Mouse (Mus musculus) heart, postnatal 10 days (tissue): ENCODE results near the gene Gcg. TPM values are rescaled to one million over a fixed set of nuclear protein-coding genes. Genes with fewer than 3 reads are reported as not detected.

Experiments used
- DNase-seq, 2 experiments: peaks; one replicate each; pipeline ENCODE4 v3.0.0; 2021
- intact Hi-C: fragments of 180-260 bp; cut with DNase I; formaldehyde crosslinking; loops from one replicate; pipeline ENCODE4 v1.15.1; 2025
- total RNA-seq, 2 experiments: library from RNA; stranded (reverse); gene quantifications; 2 replicates each; pipeline ENCODE4 v1.2.3; 2021

Gene Gcg
- total RNA-seq, 2 experiments from 2014 or later = not detected

DNA sequence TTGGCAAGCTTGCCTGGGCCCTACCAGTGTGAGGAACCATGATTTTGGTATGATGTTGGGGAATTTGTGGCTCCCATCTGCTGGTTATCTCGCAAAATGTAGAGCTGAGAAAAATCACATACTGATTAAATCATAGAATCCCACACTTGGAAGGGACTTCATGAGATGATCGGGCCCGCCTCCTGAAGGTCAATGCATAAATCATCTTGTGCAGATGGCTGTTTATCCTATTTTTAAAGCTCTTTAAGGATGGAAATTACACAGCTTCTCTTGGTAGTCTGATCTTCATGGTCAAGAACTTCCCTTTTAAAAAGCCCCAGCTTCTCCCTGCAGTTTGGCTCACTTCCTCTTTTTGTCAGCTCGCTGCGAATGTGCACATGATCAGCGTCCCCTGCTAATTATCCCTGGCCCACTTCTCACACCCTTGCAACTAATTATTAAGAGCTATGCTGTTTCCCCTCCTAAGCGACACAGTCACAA lies 23.2 kb downstream of the Gcg start:
- peak; percentile 16 to 22 for DNase-seq
- intact Hi-C loops = no loop called here

DNA sequence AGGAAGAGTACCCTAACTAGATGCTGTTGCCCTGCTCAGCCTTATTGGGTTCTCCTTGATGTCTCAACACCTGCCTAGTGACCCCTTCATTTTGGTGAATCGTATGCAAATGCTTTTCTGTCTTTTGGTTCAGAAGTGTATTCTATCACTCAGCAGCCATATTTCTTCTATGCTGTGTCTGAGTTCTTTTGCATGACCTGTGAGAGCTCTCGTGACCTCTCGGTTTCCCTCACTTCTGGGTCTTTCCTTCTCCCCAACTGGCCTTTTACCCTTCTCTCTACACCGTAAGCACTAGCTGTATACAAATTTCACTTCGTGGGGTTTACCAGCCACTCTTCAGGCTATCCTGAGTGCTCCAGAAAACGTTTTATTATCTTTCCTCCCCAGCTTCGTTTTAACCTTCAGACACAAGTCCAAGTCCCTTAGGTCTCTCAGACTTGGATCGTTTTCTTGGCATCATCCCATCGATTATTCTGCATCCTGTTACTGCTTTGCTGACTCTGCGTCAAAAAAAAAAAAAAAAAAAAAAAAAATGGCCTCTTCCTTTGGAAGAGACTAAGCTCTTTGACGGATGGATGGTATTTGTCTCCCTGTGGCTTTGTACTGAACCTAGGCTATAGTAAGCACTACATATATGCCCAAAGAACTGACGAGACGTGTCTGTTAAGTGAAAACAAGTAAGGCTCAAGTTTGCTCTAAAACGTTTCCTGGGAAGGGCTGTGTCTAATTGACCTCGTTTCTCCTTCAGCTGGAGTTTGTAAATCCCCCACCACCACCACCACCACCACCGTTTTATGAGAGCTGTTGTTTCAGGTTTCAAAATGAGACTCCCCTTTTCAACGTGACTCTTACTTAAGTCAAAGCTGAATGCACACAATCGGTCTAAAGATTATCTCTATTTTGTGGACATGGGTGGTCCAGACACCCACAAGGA lies 23.9 kb downstream of the Gcg start:
- peak; percentile 12 to 35 for DNase-seq
- intact Hi-C loops = loop anchor here (2.0 to 10.0 kb wide), 4 partner anchors 169 to 817 kb away; no protein-coding TSS in a partner anchor

DNA sequence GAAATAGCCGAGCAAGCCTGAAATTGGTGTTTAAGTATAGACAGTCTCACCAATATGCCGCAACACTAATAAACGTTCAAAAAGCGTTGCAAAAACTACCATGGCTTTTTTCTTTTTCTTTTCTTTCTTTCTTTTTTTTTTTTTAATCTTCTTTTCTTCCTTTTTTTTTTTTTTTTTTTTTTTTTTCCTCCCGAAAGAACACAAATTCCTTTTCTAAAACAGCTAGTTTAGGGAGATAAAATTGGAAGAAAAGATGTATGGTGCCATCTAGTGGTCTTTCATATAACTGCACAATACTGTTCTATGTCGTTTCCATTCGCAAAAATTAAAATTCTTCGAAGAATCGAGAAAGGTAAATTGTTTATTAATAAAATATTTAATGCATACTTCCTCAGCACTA lies 25.4 kb downstream of the Gcg start:
- DNase-seq = peak; percentile 8 to 35
- intact Hi-C loops = loop anchor here (1.0 to 10.0 kb wide), 5 partner anchors 112 to 816 kb away; no protein-coding TSS in a partner anchor

DNA sequence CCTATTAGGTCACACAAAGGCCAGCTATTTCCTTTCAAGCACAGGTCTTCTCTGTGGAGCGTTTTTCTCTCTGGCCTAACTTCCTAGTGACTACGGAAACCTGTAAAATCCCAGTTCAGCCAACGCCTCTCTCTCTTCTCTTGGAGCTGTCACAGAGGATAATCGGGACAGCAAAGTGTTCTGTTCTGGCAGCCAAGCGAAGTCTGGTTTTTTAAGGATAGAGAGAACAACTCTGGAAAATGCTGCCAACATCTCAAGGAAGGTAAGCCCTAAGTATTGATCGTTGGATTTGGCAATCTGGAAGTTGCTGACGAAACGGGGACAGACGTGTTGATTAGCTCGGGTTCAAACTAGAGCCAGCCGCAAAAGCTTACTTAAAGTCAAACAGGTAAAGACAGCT lies 28.5 kb downstream of the Gcg start:
- DNase-seq = no peak
- intact Hi-C loops = loop anchor here (5.0 to 10.0 kb wide), 3 partner anchors 468 to 813 kb away; no protein-coding TSS in a partner anchor

DNA sequence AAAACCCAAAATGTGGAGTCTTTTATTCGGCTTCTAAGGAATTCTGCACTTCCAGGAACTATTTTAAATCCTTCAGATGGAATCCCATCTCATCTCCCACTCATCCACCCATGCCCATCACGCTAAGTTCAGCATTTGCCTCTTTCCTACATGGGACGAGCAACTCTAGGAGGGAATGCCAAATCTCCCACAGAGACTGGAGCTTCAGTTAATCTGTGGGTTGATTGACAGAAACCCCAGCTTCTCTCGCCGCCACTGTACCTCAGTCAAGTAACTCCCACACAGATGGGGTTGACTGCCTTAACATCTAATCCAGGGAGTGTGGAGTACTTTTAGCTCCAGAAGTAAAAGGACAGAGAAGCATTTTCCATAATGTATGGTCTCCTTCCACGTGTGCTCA lies 29.4 kb downstream of the Gcg start:
- no peak for DNase-seq
- intact Hi-C loops = loop anchor here (10.0 kb wide), 1 partner anchor 639 kb away; no protein-coding TSS in a partner anchor

DNA sequence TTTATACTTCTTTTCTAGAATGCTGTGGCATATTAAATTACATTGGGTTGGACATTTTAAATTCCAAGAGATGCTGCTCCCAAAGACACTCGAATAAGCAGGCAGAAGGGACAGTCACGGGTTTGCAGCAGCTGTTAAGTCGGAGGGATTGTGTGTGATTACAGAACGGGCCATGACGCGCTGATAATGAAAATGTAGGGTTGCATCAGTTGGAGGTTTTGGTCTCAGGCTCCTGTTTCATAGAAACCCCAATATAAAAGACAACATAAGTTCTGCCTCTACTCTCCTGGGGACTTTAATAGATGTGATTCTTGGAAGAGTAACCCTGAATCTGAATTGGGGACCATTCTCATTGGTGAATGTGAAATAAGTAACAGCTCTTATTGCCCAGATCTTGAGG lies 33.1 kb downstream of the Gcg start:
- no peak for DNase-seq
- intact Hi-C loops = loop anchor here (10.0 kb wide), 1 partner anchor 636 kb away; no protein-coding TSS in a partner anchor

DNA sequence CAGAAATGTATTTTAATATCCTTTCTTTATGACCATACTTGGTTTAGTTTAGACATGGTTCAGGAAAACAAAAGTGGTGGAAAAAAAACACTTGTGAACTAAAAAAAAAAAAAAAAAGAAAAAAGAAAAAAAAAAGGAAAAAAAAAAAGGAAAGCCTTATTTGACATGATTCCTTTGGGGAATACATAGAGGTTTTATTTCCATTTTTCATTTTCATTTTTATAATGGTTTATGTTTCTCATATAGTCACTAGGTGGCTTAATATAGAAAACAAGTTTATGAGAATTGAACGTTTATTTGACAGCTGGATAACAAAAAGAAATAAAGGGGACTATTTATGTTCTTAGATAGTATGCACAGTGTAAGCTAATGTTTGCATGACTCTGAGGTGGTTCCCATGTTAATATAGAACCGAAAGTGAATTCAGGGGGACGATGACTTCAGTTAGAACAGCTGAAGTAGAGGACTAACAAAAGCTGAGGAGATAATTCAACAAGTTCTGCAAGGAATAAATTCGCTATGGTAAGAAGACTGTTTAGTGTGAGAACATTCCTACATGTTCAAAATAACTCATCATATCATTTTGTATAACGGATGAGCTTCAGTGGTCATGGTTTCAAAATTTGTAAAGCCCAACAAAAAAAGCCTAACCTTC lies 33.6 kb downstream of the Gcg start:
- intact Hi-C loops = loop anchor here (10.0 kb wide), 1 partner anchor 635 kb away; no protein-coding TSS in a partner anchor
- no peak for DNase-seq

DNA sequence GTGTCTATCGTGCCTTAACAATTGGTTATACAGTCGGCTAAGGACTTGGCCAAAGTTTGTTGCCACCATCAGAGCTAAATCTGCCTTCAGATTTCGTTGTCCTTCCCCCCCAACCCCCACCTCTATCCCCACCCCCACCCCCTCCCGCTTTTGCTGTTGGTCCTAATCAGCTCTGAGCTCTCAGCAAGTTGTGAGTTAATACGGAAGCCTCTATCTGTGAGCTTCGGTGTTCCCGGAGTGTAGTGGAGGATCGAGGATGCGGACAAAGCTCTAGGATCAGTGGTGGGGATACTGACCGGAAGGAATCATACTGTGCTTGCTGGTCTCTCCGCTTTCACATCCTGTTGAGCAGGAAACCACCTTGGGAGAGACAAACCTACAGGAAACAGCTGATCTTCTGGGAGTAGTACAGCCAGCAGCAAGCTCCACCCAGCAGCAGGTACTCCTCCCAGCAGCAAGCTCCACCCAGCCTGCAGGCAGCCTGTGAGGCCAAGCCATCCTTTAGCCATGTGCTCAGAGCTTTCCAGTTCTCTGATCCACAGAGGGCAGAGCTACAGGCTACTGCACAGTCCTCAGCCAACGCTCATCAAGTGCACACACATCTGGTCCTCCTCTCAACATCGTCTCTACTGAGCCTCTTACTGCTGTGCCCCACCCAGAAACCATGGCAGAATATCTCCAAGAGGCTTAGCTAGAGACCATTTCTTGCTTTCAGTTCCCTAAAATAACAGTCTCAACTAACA lies 42.5 kb downstream of the Gcg start:
- intact Hi-C loops = loop anchor here (5.0 kb wide), 1 partner anchor 79 kb away; no protein-coding TSS in a partner anchor

DNA sequence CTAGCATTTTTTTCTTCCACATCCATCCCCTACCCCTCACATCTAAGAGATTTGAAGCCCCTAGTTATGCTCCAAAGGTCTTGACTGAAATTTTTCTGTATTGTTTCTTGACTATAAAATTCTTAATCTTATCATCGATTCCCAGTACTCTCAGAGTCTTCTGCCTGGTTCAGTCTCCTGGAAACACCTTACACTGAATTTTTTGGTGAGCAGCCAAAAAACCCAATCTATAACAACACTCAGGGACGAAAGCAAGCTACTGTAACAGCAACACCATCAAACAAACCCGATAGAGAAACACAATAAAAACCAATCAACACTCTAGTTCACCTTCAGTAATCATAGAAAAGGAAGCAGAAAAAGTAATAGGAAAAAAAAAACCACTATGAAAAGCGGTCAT lies 43.4 kb downstream of the Gcg start:
- DNase-seq = no peak
- intact Hi-C loops = loop anchor here (5.0 kb wide), 1 partner anchor 78 kb away; no protein-coding TSS in a partner anchor

More for the DNA sequence above, 42.5 kb downstream of the Gcg start:
- peak; percentile 33 to 53 for DNase-seq

DNA sequence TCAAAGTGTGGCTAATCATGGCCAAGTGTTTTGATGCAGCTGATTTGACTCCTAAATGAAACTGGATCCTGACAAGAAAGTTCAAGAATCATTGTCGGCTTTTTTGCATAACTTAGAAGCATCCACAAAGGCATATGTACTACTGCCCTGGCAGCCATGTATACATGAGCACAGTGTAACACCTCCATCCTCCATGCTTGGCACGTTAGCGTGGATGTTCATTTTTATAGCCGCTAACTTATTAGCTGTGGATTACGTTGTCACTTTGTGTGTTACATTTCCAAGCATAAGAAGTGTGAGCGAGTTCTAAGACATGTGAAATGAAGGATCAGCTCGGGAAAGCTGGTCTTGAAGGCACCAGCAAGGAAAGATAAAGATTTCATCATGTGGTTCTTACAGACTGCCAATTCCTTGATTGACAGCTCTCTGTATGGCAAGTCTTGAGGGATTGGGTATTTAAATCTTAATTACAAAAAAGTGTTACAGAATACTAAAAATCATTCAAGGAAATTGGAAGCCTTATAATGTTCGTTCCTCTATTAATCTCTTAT lies 52.1 kb downstream of the Gcg start:
- intact Hi-C loops = no loop called here
- no peak for DNase-seq

DNA sequence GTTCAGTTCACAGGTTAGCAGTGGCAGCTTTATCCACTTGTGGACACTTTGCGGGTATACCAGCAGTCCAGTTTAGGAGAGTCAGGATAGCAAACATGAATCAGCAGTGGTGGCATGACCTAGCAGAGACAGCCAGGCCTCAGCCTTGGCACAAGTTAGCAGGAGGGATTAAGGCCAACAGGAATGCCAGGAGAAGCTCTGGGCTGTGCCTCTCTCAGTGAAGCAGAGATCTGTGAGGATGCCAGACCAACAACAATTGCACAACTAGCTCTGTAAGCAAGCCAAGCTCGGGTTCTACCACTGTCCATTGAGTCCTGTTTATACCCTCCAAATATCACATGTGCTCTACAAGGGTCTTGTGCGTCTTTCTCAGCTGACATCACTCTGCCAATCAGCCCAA lies 57.5 kb downstream of the Gcg start:
- peak; percentile 21 to 32 for DNase-seq
- intact Hi-C loops = no loop called here

Other genes starting within 250 kb of the Gcg start
- 1 to 10 TPM; 5.1 to 8.7 TPM for gene Dpp4, start 71.4 kb downstream of the Gcg start, total RNA-seq
- 10 to 100 TPM in 1 of 2 experiments, 1 to 10 TPM in 1; 9.1 to 10.4 TPM for gene Fap, start 90.4 kb upstream of the Gcg start, total RNA-seq
- 1 to 10 TPM; 3.9 to 5.5 TPM for gene Ifih1, start 162.6 kb upstream of the Gcg start, total RNA-seq
- 10 to 100 TPM; 28.7 to 41.1 TPM for gene Gca, start 180.6 kb upstream of the Gcg start, total RNA-seq